Mouse (Mus musculus): ENCODE results near the gene Phb2. TPM values are rescaled to one million over a fixed set of nuclear protein-coding genes. Genes with fewer than 3 reads are reported as not detected.
A peak's percentile ranks its signal among the peaks of the same experiment; 100 is the strongest.

Phb2 gene
- total RNA-seq, 1 experiment from 2014 or later: 265 TPM

DNA sequence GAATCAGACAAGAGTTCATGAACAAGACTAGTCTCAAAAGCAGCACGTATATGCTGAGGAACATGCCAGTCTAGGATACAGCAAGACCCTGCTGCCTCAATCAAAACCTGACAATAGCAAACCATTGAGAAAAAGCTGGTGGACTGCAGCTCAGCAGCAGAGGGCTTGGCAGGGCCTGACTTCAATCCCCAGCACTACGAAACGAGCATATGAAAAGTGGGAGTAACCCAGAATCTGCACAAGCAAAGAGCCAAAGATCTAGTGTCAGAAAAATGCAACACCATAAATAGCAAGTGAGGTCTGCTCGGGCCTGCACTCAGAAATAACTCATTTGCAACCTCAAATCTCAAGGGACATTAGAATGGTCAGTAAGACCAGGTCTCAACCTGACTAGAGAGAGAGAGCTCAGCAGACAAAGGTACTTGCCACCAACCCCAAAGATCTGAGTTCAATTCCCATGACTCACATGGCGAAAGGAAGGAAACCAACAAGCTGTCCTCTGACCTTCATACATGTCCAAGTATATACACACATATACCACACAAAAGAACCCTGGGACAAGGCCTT lies 6.0 kb upstream of the Phb2 start:
- ATAC-seq (replicated peaks in 1 of 2; ENCODE audit: insufficient read depth in 1 of 2, low FRiP score in 2 of 2, low TSS enrichment in 1 of 2, low read depth in 1 of 2, poor library complexity in 2 of 2, severe bottlenecking in 2 of 2): no peak

DNA sequence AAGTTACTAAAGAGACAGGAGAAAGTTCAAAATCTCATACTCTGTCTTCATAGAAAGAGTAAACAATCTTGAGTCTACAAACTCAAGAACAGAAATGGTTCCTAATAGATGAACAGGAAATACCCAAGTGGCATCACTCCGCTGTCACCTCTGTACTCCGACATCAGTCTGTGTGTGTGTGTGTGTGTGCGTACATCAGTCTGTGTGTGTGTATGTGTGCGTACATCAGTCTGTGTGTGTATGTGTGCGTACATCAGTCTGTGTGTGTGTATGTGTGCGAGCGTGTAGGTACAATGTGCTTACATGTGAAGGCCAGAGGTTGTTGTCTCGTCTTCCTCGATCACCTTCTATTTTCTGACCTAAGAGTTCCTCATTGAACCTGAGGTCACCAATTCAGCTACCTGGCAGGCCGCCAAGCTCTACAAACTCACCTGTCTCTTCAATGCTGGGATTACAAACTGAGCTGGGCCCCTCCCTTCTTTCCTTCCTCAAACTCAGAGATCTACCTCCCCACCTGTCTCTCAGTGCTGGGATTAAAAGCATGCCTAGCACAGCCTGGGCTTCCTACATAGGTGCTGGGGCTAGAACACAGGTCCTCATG lies 3.7 kb upstream of the Phb2 start:
- no peak for ATAC-seq (replicated peaks in 1 of 2; ENCODE audit: insufficient read depth in 1 of 2, low FRiP score in 2 of 2, low TSS enrichment in 1 of 2, low read depth in 1 of 2, poor library complexity in 2 of 2, severe bottlenecking in 2 of 2)

DNA sequence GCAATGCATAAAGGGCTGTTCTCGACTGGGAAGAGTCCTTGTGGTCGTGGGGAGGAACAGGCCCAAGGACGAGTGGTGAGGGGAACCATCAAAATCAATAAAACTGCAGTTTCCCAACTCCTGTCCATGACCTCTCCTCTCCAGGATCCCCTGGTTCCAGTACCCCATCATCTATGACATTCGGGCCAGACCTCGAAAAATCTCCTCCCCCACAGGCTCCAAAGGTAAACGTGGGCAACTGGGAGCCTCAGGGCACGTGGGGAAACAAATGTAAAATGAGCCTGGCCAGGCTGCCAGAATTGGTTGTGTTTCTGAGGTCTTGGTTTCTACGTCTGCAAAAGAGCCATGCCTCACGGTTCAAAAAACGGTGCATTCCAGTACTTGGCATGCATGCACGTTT lies 782 bp downstream of the Phb2 start:
- ATAC-seq (replicated peaks in 1 of 2; ENCODE audit: insufficient read depth in 1 of 2, low FRiP score in 2 of 2, low TSS enrichment in 1 of 2, low read depth in 1 of 2, poor library complexity in 2 of 2, severe bottlenecking in 2 of 2): no peak

DNA sequence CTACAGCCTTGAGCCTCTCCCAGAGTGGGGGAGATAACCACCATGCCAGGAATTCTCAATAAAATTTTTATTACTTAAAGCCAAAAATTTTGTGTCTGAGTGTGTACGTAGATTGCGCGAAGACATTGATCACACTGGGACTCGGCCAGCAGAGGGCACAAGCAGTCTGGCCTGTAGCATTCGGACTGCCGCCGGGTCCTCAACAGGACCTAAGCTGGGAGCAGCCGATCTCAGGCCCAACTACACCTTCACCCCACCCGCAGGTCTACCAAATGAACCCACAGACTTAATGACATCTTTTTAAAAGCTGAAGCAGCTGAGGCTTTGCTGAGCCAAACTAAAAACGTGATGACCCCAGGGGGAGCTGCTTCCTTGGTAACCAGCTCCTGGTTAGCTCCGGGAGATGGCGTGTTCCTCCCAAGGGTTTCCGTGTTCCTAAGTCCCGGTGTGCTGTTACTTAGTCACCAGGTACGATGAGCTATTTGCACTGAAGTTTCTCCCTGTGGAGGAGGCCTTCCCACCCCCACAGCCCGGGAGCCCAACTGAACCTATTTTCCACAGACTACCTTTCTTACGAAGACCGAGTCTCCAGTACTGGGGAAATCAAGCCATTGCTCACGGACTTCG lies 4.8 kb downstream of the Phb2 start:
- peak; percentile 48 to 53; a peak in 3 of 4 replicates for ATAC-seq (replicated peaks in 1 of 2; ENCODE audit: insufficient read depth in 1 of 2, low FRiP score in 2 of 2, low TSS enrichment in 1 of 2, low read depth in 1 of 2, poor library complexity in 2 of 2, severe bottlenecking in 2 of 2)

DNA sequence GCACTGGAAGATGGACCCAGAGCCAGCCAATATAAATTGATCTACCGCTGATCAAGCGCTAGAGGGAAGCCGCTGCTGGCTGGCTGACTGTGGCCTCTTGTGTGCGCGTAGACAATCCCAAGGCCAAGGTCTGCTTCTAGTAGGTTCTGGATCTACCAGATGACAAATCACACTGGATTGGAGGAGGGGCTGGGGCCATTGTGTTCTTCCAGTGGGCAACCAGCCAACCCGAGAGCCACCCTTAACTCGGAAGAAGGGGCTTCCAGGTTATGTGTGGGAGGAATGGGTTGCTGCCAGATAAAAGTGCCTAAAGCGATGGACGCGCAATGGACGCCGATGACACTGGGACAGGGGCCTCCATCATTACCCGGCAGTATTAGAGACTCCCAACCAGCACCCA lies 5.8 kb downstream of the Phb2 start:
- ATAC-seq (replicated peaks in 1 of 2; ENCODE audit: insufficient read depth in 1 of 2, low FRiP score in 2 of 2, low TSS enrichment in 1 of 2, low read depth in 1 of 2, poor library complexity in 2 of 2, severe bottlenecking in 2 of 2): no peak

DNA sequence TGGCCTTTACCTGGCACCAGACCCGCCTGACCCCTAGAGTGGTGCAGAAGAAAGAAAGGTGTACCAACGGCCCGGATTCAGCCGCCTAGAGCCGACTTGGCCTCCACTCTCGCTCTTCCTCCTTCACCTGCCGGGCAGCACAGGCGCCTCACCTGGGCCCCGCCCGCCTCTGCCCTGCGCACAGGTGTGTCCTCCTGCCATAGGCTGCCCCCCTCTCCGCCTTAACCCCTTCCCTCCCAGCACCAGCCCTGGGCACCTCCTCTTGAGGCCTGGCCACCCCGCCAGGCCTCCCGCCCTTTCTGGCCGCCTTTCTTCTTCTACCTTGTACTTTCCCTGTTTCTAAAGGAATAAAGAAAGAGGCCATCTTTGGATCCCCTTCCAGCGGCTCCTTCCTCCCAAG lies 6.6 kb downstream of the Phb2 start:
- ATAC-seq (replicated peaks in 1 of 2; ENCODE audit: insufficient read depth in 1 of 2, low FRiP score in 2 of 2, low TSS enrichment in 1 of 2, low read depth in 1 of 2, poor library complexity in 2 of 2, severe bottlenecking in 2 of 2): no peak

DNA sequence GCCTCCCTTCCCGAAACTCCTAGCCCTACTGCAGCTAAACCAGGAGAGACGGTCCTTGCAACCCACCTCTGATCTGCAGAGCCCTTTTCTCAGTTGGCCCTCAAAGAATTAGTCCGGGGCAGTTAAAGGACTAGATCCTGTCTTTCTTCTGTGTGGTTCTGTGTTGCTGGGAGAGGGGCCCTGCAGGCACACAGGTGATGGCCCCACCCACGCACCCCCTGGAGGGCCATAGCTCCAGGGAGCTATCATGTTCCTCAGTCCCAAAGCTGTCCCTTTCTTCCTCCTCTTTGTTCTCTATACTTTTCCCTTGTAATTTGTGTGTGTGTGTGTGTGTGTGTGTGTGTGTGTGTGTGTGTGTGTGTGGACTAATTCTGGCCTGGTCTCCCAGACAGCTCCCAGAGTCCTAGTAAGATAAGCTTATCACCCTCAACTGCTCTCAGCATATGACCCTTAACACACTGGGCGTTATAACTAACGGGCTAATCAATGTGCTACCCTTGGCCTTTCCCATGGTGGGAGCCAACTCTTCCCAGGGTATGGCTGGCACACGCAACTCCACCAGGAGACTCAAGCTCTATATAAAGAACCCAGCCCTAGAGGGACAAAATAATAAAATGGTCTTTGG lies 7.3 kb downstream of the Phb2 start:
- ATAC-seq (replicated peaks in 1 of 2; ENCODE audit: insufficient read depth in 1 of 2, low FRiP score in 2 of 2, low TSS enrichment in 1 of 2, low read depth in 1 of 2, poor library complexity in 2 of 2, severe bottlenecking in 2 of 2): no peak

DNA sequence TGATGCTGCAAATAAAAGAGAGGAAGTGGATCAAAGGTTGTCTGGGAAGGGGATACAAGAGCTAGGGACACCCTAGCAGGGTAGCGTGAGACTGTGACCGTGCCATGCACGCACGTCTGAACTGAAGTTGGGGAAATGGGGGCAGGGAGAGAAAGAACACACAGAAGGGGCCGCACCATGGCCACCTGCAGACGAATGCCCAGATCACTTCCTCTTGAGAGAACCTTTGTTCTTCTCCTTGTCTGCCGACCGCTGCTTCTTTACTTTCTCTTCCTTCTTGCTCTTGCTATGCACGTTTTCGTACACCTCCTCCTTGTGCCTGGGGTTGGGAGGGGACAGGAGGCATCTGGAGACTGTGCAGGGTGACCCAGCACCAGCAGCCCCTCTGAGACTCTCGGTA lies 8.8 kb downstream of the Phb2 start:
- peak in 1 of 2 experiments; percentile 31; a peak in 2 of 4 replicates for ATAC-seq (replicated peaks in 1 of 2; ENCODE audit: insufficient read depth in 1 of 2, low FRiP score in 2 of 2, low TSS enrichment in 1 of 2, low read depth in 1 of 2, poor library complexity in 2 of 2, severe bottlenecking in 2 of 2)

DNA sequence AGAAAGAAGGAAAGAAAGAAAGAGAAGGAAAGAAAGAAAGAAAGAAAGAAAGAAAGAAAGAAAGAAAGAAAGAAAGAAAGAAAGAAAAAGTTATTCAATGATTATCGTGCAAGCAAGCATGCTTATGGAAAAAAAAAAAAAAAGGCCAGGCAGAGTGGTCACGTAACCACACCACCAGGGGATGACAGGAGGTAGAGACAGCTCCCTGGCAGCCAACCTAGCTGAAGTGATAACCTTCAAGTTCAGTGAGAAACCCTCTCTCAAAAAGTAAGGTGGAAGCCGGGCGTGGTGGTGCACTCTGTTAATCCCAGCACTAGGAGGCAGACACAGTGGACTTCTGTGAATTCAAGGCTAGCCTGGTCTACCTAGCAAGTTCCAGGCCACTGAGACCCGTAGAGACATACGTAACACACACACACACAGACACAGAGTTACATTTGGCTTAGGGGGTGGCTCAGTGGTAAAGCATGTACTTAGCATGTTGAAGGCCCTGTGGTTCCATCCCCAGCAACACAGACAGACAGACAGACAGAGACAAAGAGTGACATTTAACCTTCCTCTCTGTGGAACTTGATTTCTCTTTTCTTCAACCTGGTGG lies 10.8 kb downstream of the Phb2 start:
- ATAC-seq (replicated peaks in 1 of 2; ENCODE audit: insufficient read depth in 1 of 2, low FRiP score in 2 of 2, low TSS enrichment in 1 of 2, low read depth in 1 of 2, poor library complexity in 2 of 2, severe bottlenecking in 2 of 2): peak in 1 of 2 experiments; percentile 3; a peak in 1 of 4 replicates

DNA sequence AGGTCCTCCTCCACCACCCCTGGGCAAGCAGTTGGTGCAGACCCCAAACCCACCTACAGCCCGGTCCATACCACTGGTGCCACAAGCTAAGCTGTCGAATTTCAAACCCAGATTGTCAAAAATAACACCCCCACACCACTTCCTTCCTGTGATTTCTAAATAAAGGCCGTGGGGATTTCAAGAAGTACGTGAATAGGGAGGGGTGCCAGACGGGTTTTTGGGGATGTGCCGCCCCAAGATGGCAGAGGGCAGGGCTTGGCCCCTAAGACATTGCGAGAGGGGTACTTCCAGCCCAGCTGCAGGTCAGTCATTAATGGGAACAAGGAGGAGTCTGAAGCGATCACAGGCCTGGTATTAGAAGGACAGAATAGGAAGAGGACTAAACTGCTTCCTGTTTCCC lies 11.4 kb downstream of the Phb2 start:
- ATAC-seq (replicated peaks in 1 of 2; ENCODE audit: insufficient read depth in 1 of 2, low FRiP score in 2 of 2, low TSS enrichment in 1 of 2, low read depth in 1 of 2, poor library complexity in 2 of 2, severe bottlenecking in 2 of 2): peak; percentile 54; a peak in 3 of 4 replicates

DNA sequence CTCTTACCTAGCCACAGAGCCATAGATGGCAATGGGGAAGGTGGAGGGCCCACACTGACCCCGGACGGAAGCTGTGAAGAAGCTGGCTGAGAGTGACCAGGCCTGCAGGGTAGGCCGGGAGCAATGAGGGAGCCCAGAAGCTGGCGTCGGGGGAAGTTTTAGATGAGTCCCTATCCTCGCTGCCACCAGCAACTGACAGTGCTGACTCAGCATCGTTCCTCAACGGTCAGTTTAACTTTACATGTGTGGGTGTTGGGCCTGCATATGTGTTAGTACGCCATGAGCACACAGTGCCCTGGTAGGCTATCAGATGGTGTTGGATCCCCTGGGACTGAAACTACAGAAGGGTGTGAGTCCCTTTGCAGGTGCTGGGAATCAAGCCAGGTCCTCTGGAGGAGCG lies 12.3 kb downstream of the Phb2 start:
- ATAC-seq (replicated peaks in 1 of 2; ENCODE audit: insufficient read depth in 1 of 2, low FRiP score in 2 of 2, low TSS enrichment in 1 of 2, low read depth in 1 of 2, poor library complexity in 2 of 2, severe bottlenecking in 2 of 2): no peak

DNA sequence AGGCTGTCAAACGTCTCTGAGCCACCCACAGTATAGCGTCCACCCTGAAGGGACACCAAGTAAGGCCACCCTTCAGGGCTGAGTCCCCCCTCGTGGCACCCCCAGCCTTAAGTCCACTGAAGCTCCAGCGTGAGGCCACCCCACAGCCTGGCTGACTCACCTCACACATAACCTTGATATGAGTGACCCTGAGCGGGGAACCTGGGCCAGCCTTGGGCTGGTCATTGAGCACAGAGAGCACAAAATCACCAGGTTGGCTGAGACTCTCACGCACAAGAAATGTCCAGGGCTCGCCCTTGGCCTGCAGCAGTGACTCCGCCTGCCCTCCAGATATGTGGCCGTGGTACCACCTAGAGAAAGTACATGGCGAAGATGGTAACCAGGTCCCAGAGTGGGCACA lies 16.5 kb downstream of the Phb2 start:
- ATAC-seq (replicated peaks in 1 of 2; ENCODE audit: insufficient read depth in 1 of 2, low FRiP score in 2 of 2, low TSS enrichment in 1 of 2, low read depth in 1 of 2, poor library complexity in 2 of 2, severe bottlenecking in 2 of 2): no peak

DNA sequence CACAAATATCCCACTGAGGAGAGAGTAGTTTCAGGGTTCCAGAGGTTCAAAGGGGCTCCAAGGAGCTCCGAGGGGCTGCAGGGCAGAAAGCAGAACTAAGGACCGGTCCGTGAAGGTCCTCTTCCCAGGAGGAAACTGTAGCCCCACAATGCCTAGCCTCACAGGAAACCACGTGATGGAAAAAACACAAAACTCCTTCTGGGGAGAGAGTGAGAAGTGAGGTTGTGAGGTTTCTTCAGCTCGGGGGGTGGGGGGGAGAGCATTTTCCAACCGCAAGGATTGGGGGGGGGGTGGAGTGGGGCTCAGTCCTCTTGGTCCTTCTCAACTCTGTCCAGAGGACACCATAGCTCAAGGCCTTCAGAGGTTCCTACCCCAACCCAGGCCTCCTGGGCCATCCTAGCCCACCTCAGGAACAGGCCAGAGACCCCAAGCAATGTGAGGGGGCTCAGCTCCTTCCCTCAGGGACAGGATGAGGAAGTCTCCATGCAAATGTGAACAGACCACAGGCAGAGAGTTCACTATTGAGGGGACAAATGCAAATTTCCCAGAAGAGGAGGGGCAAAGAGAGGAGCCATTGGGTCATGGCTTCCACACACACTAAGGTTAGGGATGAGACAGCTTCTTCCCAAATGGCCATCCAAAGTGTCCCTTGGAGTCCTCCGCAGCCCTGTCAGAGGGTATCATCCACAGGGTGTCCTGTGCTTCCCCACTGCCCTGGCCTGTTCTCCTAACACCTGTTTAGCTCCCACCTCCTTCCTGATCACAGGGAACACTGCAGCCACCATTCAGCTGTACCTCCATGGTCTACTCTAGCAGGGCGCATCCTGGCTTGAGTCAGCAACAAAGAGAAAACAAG lies 17.9 kb downstream of the Phb2 start:
- peak; percentile 68 to 72 for ATAC-seq (replicated peaks in 1 of 2; ENCODE audit: insufficient read depth in 1 of 2, low FRiP score in 2 of 2, low TSS enrichment in 1 of 2, low read depth in 1 of 2, poor library complexity in 2 of 2, severe bottlenecking in 2 of 2)

DNA sequence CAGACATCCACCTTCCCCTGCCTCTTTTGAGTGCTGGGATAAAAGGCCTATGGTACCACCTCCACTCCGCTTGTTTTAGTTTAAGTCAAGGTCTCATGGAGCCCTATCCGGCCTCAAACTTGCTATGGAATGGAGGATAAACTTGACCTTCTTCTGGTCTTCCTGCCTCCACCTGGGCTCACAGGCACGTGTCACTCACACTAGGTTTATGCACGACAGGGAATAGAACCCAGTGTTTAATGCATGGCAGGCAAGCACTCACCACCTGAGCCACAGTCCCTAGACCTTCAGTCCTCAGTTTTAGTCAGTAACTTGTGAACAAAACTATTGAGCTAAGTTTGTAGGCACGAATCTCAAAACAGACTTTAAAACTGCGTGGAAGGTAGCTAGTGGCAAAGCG lies 18.9 kb downstream of the Phb2 start:
- no peak for ATAC-seq (replicated peaks in 1 of 2; ENCODE audit: insufficient read depth in 1 of 2, low FRiP score in 2 of 2, low TSS enrichment in 1 of 2, low read depth in 1 of 2, poor library complexity in 2 of 2, severe bottlenecking in 2 of 2)

DNA sequence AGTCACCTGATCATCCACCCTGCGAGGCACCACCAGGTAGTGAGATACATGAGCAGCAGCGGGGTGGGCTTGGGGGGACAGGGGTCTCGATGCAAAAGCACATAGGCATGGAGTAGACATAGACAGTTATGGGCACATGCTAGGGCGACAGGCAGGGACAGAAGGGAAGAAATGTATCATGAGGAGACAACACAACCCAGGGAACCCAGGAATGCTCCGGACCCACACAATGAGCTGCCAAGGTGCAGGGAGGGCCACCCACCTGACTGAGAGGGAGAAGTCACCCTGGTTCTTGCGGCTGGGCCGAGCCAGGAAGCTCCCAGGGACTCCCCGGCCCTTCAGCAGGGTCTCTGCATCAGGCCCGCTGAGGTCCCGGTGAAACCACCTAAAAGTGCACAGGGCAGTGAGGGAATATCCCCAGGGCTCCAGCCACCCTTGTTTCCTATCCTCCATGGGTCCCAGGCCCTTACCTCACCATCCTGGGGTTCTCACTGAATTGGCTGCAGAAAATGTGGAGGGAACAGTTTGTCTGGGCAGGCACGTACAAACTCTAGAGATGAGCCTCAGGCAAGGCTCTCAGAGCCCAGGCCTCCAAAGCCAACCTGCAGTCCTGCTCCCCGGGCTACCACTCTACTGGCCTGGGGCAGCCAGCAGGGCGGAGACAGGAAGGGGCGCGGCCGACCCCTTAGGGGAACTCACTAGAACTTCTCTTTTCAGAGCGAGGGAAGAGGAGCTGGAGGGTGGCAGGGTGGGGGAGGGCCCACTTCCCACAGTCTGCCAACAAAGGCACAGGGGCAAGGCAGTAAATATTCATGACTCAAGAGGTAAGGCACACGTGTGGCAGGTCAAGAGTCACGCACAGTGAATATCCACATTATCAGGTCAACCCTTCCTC lies 20.6 kb downstream of the Phb2 start:
- peak; percentile 90 to 91 for ATAC-seq (replicated peaks in 1 of 2; ENCODE audit: insufficient read depth in 1 of 2, low FRiP score in 2 of 2, low TSS enrichment in 1 of 2, low read depth in 1 of 2, poor library complexity in 2 of 2, severe bottlenecking in 2 of 2)

DNA sequence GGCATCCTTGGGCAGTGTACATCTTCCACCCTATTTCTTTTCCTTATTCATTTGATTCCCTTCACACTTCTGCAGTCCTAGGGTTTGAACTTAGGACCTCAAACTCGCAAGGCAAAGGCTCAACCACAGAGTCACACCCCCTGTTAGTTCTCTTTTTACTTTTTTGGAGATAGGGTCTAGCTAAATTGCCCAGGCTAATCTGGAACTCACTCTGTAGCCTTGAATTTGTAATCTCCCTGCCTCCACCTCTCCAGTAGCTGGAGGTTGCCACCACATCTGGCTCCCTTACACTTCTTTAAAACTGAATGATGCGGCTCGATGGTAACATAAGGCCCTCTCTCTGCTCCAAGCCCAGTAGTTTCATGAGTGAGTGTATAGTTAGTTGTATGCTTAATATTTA lies 22.3 kb downstream of the Phb2 start:
- no peak for ATAC-seq (replicated peaks in 1 of 2; ENCODE audit: insufficient read depth in 1 of 2, low FRiP score in 2 of 2, low TSS enrichment in 1 of 2, low read depth in 1 of 2, poor library complexity in 2 of 2, severe bottlenecking in 2 of 2)

Data from hematopoietic stem cell, adult 5-6 weeks (primary cell).